Mouse (Mus musculus): ENCODE data around the gene Kcnc3. TPM values are rescaled to one million over a fixed set of nuclear protein-coding genes. Genes with fewer than 3 reads are reported as not detected.

The Kcnc3 gene
- polyA plus RNA-seq, 1 experiment from 2014 or later: 0.23 TPM

DNA sequence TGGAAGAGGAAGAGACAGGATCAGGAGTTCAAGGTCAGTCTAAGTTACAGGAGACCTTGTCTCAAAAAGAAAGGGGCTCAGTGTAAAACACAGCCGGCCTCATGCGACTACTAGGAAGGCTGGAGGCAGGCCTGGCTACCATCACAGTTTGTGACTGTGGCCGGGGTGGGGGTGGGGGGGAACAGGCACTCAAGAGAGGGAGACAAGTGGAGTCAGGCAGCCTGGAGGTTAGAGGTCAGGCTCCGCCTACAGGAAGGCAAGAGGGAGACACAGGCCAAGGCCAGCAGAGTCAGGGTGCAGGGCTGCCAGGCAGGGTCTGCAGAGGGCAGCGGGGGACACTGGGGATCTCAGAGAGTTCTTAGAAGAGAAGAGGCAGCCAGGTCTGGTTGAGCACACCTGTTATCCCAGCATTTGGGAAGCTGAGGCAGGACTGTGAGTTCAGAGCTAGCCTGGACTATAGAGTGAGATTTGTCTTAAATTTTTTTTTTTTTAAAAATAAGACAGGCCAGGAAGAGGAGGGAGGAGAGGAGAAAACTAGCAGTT lies 6.6 kb downstream of the Kcnc3 start:
- no peaks in the 10 kb centered on the region for H3K36me3 ChIP-seq (ENCODE audit: control insufficient read depth, insufficient read depth, low read length)
- no peak overlapping the region for H3K27ac ChIP-seq (ENCODE audit: low read depth, low read length)
- H3K9ac ChIP-seq (ENCODE audit: low read depth, low read length): no peak overlapping the region
- no peak overlapping the region for H3K4me3 ChIP-seq (ENCODE audit: low read depth, low read length)
- H3K4me2 ChIP-seq: no peak overlapping the region
- ATAC-seq (replicated peaks; ENCODE audit: insufficient number of reproducible peaks, low FRiP score, low TSS enrichment): no peak
- H3K27me3 ChIP-seq (ENCODE audit: control insufficient read depth, insufficient read depth, low read length): peaks cover 42% of the 10 kb centered on the region
- H3K4me1 ChIP-seq (ENCODE audit: control insufficient read depth, insufficient read depth, low read length): no peaks in the 10 kb centered on the region
- H3K9me3 ChIP-seq (replicated peaks; ENCODE audit: control insufficient read depth, low read length): no peaks in the 10 kb centered on the region
- WGBS (ENCODE audit: insufficient replicate concordance): 36% methylated on average over 5 of the region's 5 CpGs

GRCm38 (mm10) chr7:44597666-44598065 lies 7.2 kb downstream of the Kcnc3 start:
- WGBS (ENCODE audit: insufficient replicate concordance): 84% methylated on average over 4 of the region's 4 CpGs
- Histone ChIP-seq H3K4me1 (ENCODE audit: control insufficient read depth, insufficient read depth, low read length) (no peaks in the 10 kb centered on the region), H3K27ac (ENCODE audit: low read depth, low read length) (no peak overlapping the region), H3K9ac (ENCODE audit: low read depth, low read length) (no peak overlapping the region), H3K27me3 (ENCODE audit: control insufficient read depth, insufficient read depth, low read length) (peaks cover 42% of the 10 kb centered on the region), H3K9me3 (replicated peaks; ENCODE audit: control insufficient read depth, low read length) (no peaks in the 10 kb centered on the region), H3K4me2 (no peak overlapping the region), H3K36me3 (ENCODE audit: control insufficient read depth, insufficient read depth, low read length) (no peaks in the 10 kb centered on the region), H3K4me3 (ENCODE audit: low read depth, low read length) (no peak overlapping the region)
- no peak for ATAC-seq (replicated peaks; ENCODE audit: insufficient number of reproducible peaks, low FRiP score, low TSS enrichment)

GRCm38 (mm10) chr7:44598336-44598735 lies 7.9 kb downstream of the Kcnc3 start:
- no peak overlapping the region for H3K9ac ChIP-seq (ENCODE audit: low read depth, low read length)
- ATAC-seq (replicated peaks; ENCODE audit: insufficient number of reproducible peaks, low FRiP score, low TSS enrichment): no peak
- no peak overlapping the region for H3K4me2 ChIP-seq
- no peaks in the 10 kb centered on the region for H3K4me1 ChIP-seq (ENCODE audit: control insufficient read depth, insufficient read depth, low read length)
- no peak overlapping the region for H3K27ac ChIP-seq (ENCODE audit: low read depth, low read length)
- H3K36me3 ChIP-seq (ENCODE audit: control insufficient read depth, insufficient read depth, low read length): no peaks in the 10 kb centered on the region
- H3K27me3 ChIP-seq (ENCODE audit: control insufficient read depth, insufficient read depth, low read length): peaks cover 42% of the 10 kb centered on the region
- no peak overlapping the region for H3K4me3 ChIP-seq (ENCODE audit: low read depth, low read length)
- 75% methylated on average over 11 of the region's 12 CpGs for WGBS (ENCODE audit: insufficient replicate concordance)
- H3K9me3 ChIP-seq (replicated peaks; ENCODE audit: control insufficient read depth, low read length): no peaks in the 10 kb centered on the region

DNA sequence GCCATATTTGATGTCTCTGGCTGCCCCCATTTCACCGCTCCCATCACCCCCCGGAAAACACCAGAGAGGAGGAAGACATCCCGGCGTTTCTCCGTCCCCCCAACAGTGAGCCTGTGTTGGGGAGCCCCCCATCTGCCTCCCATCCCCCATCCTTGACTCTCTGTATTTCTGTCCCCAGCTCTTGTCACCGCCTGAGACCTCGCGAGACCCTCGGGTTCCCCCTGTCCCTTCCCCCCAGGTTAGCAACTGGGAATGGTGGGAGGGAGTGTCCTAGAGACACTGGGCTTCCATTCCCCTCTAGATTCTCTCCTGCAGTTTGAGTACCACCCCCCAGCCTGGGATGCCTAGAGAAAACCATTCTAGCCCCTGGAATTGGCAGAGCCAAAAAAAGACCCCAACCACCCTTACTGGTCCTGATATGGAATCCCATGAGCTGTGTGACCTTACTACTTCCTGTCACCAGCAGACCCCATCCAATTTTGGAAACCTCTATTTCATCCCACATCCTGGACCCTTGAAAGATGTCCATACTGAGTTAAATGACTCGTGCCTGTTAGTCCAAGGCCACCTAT lies 10.3 kb downstream of the Kcnc3 start:
- no peak overlapping the region for H3K4me2 ChIP-seq
- no peak overlapping the region for H3K27ac ChIP-seq (ENCODE audit: low read depth, low read length)
- no peaks in the 10 kb centered on the region for H3K4me1 ChIP-seq (ENCODE audit: control insufficient read depth, insufficient read depth, low read length)
- H3K27me3 ChIP-seq (ENCODE audit: control insufficient read depth, insufficient read depth, low read length): peaks cover 62% of the 10 kb centered on the region
- WGBS (ENCODE audit: insufficient replicate concordance): 68% methylated on average over 10 of the region's 10 CpGs
- no peak for ATAC-seq (replicated peaks; ENCODE audit: insufficient number of reproducible peaks, low FRiP score, low TSS enrichment)
- H3K9me3 ChIP-seq (replicated peaks; ENCODE audit: control insufficient read depth, low read length): no peaks in the 10 kb centered on the region
- H3K9ac ChIP-seq (ENCODE audit: low read depth, low read length): no peak overlapping the region
- no peaks in the 10 kb centered on the region for H3K36me3 ChIP-seq (ENCODE audit: control insufficient read depth, insufficient read depth, low read length)
- no peak overlapping the region for H3K4me3 ChIP-seq (ENCODE audit: low read depth, low read length)

DNA sequence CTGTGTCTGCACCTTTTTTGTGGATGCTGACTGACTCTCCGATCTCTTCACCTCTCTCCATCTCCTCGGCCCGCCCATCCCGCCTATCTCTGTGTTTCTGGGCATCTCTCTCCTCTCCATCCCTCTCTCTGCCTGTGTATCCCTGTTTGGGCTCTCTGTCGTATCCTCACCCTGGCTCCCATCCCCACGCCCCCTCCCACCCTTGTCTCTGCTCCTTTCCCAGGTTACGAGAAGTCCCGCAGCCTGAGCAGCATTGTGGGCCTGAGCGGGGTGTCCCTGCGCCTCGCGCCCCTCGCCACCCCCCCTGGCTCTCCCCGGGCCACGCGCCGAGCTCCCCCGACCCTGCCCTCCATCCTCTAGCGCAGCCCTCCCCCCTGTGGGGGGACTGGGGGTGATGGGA lies 11.2 kb downstream of the Kcnc3 start:
- no peaks in the 10 kb centered on the region for H3K9me3 ChIP-seq (replicated peaks; ENCODE audit: control insufficient read depth, low read length)
- H3K4me2 ChIP-seq: no peak overlapping the region
- no peak overlapping the region for H3K9ac ChIP-seq (ENCODE audit: low read depth, low read length)
- H3K27ac ChIP-seq (ENCODE audit: low read depth, low read length): no peak overlapping the region
- H3K27me3 ChIP-seq (ENCODE audit: control insufficient read depth, insufficient read depth, low read length): peaks cover 71% of the 10 kb centered on the region
- H3K4me1 ChIP-seq (ENCODE audit: control insufficient read depth, insufficient read depth, low read length): no peaks in the 10 kb centered on the region
- H3K4me3 ChIP-seq (ENCODE audit: low read depth, low read length): no peak overlapping the region
- no peaks in the 10 kb centered on the region for H3K36me3 ChIP-seq (ENCODE audit: control insufficient read depth, insufficient read depth, low read length)
- ATAC-seq (replicated peaks; ENCODE audit: insufficient number of reproducible peaks, low FRiP score, low TSS enrichment): no peak
- 9% methylated on average over 19 of the region's 19 CpGs for WGBS (ENCODE audit: insufficient replicate concordance)

DNA sequence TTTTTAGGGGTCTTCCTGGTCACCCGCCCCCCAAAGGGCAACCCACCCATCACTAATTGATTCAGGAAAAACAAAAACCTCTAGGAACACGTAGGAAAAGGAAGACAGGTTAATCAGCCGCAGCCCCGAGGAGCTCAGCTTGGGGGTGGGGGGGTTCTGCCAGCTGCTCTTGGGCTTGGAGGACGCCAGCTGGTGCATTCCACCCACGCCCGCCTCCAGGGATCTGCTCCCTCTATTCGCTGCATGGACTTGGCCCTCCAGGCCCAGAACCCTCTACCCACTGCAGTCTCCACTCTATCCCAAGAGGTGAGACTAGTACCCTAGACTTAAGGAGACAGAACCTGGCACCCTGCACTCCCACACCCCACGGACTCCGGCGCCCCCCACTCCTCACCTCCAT lies 12.0 kb downstream of the Kcnc3 start:
- no peak overlapping the region for H3K27ac ChIP-seq (ENCODE audit: low read depth, low read length)
- no peak overlapping the region for H3K4me3 ChIP-seq (ENCODE audit: low read depth, low read length)
- no peaks in the 10 kb centered on the region for H3K36me3 ChIP-seq (ENCODE audit: control insufficient read depth, insufficient read depth, low read length)
- no peaks in the 10 kb centered on the region for H3K4me1 ChIP-seq (ENCODE audit: control insufficient read depth, insufficient read depth, low read length)
- ATAC-seq (replicated peaks; ENCODE audit: insufficient number of reproducible peaks, low FRiP score, low TSS enrichment): no peak
- peaks cover 79% of the 10 kb centered on the region for H3K27me3 ChIP-seq (ENCODE audit: control insufficient read depth, insufficient read depth, low read length)
- 14% methylated on average over 11 of the region's 11 CpGs for WGBS (ENCODE audit: insufficient replicate concordance)
- H3K4me2 ChIP-seq: no peak overlapping the region
- H3K9ac ChIP-seq (ENCODE audit: low read depth, low read length): no peak overlapping the region
- H3K9me3 ChIP-seq (replicated peaks; ENCODE audit: control insufficient read depth, low read length): no peaks in the 10 kb centered on the region

DNA sequence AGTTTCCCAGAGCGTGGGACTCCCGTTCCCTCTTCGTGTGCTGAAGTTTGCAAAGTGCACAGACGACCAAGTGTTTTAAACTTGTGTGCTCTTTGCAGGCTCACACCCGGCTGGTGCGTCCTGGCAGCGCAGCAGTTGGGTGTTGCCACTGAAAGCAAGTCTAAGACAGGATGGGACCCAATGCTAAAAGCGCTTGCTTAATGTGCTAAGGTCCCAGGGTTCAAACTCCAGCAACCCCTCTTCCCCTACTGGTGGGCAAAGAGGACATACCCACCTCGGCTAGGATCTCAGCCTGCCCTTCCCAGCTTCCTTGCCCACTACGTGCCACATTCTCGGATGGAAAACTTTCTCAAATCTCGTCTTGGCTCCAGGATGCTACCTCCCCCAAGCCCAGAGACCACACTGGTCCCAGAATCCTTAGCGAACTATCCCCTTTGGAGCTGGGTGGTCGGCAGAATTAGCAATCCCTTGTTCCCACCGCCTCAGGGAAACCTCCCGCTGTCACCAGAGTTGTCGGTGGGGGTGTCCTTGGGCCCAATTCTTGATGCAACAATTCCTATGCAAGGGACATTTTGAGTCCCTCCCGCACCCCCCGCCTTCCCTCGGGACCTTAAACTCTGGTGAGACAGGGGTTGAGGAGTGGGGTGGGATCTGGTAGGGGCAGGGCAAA lies 12.9 kb downstream of the Kcnc3 start:
- WGBS (ENCODE audit: insufficient replicate concordance): 3% methylated on average over 20 of the region's 20 CpGs
- no peak overlapping the region for H3K27ac ChIP-seq (ENCODE audit: low read depth, low read length)
- H3K27me3 ChIP-seq (ENCODE audit: control insufficient read depth, insufficient read depth, low read length): peaks cover 85% of the 10 kb centered on the region
- H3K4me3 ChIP-seq (ENCODE audit: low read depth, low read length): no peak overlapping the region
- H3K36me3 ChIP-seq (ENCODE audit: control insufficient read depth, insufficient read depth, low read length): no peaks in the 10 kb centered on the region
- H3K9ac ChIP-seq (ENCODE audit: low read depth, low read length): no peak overlapping the region
- ATAC-seq (replicated peaks; ENCODE audit: insufficient number of reproducible peaks, low FRiP score, low TSS enrichment): no peak
- H3K9me3 ChIP-seq (replicated peaks; ENCODE audit: control insufficient read depth, low read length): no peaks in the 10 kb centered on the region
- no peak overlapping the region for H3K4me2 ChIP-seq
- no peaks in the 10 kb centered on the region for H3K4me1 ChIP-seq (ENCODE audit: control insufficient read depth, insufficient read depth, low read length)

- no peaks in the 10 kb centered on the region for H3K4me1 ChIP-seq (ENCODE audit: control insufficient read depth, insufficient read depth, low read length)
- ATAC-seq (replicated peaks; ENCODE audit: insufficient number of reproducible peaks, low FRiP score, low TSS enrichment): no peak
- no peak overlapping the region for H3K9ac ChIP-seq (ENCODE audit: low read depth, low read length)
- no peaks in the 10 kb centered on the region for H3K36me3 ChIP-seq (ENCODE audit: control insufficient read depth, insufficient read depth, low read length)
- peaks cover 86% of the 10 kb centered on the region for H3K27me3 ChIP-seq (ENCODE audit: control insufficient read depth, insufficient read depth, low read length)
- H3K27ac ChIP-seq (ENCODE audit: low read depth, low read length): no peak overlapping the region
- no peaks in the 10 kb centered on the region for H3K9me3 ChIP-seq (replicated peaks; ENCODE audit: control insufficient read depth, low read length)
- H3K4me2 ChIP-seq: peak overlapping the region; percentile 60
- 1% methylated on average over 24 of the region's 25 CpGs for WGBS (ENCODE audit: insufficient replicate concordance)
- H3K4me3 ChIP-seq (ENCODE audit: low read depth, low read length): peak overlapping the region; percentile 27
These were observed 13.7 kb downstream of the Kcnc3 start for GRCm38 (mm10) chr7:44604139-44604606.

DNA sequence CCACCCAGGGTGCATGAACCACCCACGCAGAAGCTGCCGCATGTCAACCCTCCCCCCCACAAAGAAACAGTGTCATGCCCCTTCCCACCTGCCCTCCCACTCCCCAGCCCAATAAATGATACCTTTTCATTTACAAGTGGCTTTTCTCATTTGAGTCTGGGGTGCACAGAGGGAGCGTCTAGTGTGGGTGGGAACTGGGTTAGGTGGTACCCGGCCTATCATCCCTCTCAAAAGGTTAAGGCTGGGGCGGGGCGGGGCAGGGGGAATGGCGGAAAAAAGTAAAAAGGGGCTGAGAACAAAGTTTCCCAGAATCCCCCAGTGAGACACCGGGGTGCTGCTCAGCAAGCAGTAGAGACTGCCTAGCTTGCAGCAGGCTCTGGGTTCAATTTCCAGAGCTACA lies 14.2 kb downstream of the Kcnc3 start:
- H3K4me2 ChIP-seq: peak overlapping the region; percentile 60
- no peaks in the 10 kb centered on the region for H3K4me1 ChIP-seq (ENCODE audit: control insufficient read depth, insufficient read depth, low read length)
- H3K4me3 ChIP-seq (ENCODE audit: low read depth, low read length): peak overlapping the region; percentile 27
- H3K27ac ChIP-seq (ENCODE audit: low read depth, low read length): no peak overlapping the region
- no peaks in the 10 kb centered on the region for H3K36me3 ChIP-seq (ENCODE audit: control insufficient read depth, insufficient read depth, low read length)
- 3% methylated on average over 8 of the region's 8 CpGs for WGBS (ENCODE audit: insufficient replicate concordance)
- H3K9ac ChIP-seq (ENCODE audit: low read depth, low read length): no peak overlapping the region
- peaks cover 85% of the 10 kb centered on the region for H3K27me3 ChIP-seq (ENCODE audit: control insufficient read depth, insufficient read depth, low read length)
- H3K9me3 ChIP-seq (replicated peaks; ENCODE audit: control insufficient read depth, low read length): no peaks in the 10 kb centered on the region
- no peak for ATAC-seq (replicated peaks; ENCODE audit: insufficient number of reproducible peaks, low FRiP score, low TSS enrichment)
